Mouse (Mus musculus) erythroblast, embryonic 14.5 days (primary cell): Measurements from ENCODE around the gene Itgad. TPM values are rescaled to one million over a fixed set of nuclear protein-coding genes. Genes with fewer than 3 reads are reported as not detected.

Experiments used
- H3K27me3 ChIP-seq: 2 replicates; pipeline ENCODE4 v1.6.1; 2012; ENCODE audit warnings: inconsistent platforms; ENCODE audit not compliant: control insufficient read depth
- H3K36me3 ChIP-seq: 2 replicates; pipeline ENCODE4 v1.6.1; 2012; ENCODE audit warnings: mild to moderate bottlenecking, inconsistent platforms; ENCODE audit not compliant: control insufficient read depth
- H3K4me1 ChIP-seq: 2 replicates; pipeline ENCODE4 v1.6.1; 2012; ENCODE audit warnings: inconsistent platforms; ENCODE audit not compliant: control insufficient read depth
- H3K4me3 ChIP-seq: replicated peaks from 2 replicates; pipeline ENCODE3; 2012; ENCODE audit warnings: moderate library complexity, mild to moderate bottlenecking, inconsistent platforms
- H3K9me3 ChIP-seq: 2 replicates; pipeline ENCODE4 v1.6.1; 2012; ENCODE audit warnings: low read length, inconsistent platforms, mixed read lengths; ENCODE audit not compliant: control insufficient read depth
- GATA1 ChIP-seq: IDR thresholded peaks from 2 replicates; pipeline ENCODE4 v1.6.1; 2012; ENCODE audit warnings: low read length, inconsistent platforms, mixed read lengths
- TAL1 ChIP-seq: IDR thresholded peaks from 3 replicates; pipeline ENCODE4 v1.6.1; 2012; ENCODE audit warnings: low read length, inconsistent platforms, mixed read lengths
- polyA plus RNA-seq: library from polyadenylated mRNA; stranded (reverse); fragments of >175 nt; gene quantifications from 2 replicates; pipeline ENCODE4 v1.2.3, GENCODE M21; 2012

The Itgad gene
- not detected in 2 replicates for polyA plus RNA-seq

DNA sequence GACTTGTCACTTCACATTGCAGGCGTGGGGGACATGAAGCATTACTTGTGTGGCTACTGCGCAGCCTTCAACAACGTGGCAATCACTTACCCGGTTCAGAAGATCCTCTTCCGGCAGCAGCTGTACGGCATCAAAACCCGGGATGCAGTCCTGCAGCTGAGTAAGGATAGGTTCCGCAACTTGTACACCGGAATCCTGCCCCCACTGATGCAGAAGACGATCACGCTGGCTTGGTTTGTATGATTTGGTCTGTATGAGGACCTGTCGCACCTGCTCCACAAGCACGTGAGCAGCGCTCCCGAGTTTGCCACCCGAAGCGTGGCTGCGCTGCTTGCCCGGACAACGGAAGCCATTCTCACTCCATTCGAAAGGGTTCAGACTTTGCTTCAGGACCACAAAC lies at the start of gene Itgad:
Gene Itgad (plus strand): TSS at position 301 of the 400 bp plus-strand sequence.
- H3K4me1 ChIP-seq = no peaks in the 10 kb centered on the region
- TF ChIP-seq GATA1 = no peak
- TF ChIP-seq TAL1 = no peak
- no peak within 1 kb of the TSS for H3K4me3 ChIP-seq
- H3K27me3 ChIP-seq = no peaks in the 10 kb centered on the region
- H3K9me3 ChIP-seq = no peaks in the 10 kb centered on the region
- H3K36me3 ChIP-seq = no peaks in the 10 kb centered on the region

DNA sequence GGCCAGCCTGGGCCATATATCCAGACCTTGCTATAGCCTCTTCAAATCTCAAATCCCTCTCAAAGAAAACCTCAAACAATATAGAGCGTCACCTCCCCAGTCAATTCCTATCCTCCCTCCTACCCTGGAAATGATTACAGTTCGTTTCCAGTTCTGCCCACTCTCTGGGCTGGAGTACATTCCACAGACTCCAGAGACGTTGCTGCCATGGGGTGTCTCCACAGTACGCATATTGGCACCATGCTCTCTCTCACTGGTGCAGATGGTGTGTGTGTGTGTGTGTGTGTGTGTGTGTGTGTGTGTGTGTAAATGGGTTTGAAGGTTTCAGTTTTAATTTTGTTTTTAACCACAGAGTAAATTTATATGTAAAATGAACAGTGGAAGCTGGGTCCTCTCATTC lies 48.9 kb upstream of the Itgad start:
- H3K9me3 ChIP-seq = no peaks in the 10 kb centered on the region
- H3K27me3 ChIP-seq = no peaks in the 10 kb centered on the region
- TF ChIP-seq TAL1 (no peak), GATA1 (no peak)
- H3K36me3 ChIP-seq = no peaks in the 10 kb centered on the region
- no peaks in the 10 kb centered on the region for H3K4me1 ChIP-seq
- H3K4me3 ChIP-seq = no peak overlapping the region

DNA sequence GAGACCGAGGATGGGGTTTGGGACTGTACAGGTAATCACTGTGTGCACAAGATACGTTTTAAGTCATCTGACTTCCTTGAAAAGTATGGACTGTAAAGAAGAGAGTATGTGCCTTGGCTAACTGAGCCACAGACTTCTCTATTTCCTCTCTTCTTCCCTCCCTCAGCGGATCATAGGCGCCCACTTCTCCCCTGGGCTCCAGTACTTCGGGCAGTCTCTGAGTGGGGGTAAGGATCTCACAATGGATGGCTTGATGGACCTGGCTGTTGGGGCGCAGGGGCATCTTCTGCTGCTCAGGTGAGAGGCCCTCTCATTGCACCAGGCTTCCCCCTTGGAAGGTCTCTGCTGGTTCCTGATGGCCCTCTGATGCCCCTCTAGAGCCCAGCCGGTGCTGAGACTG lies 46.7 kb upstream of the Itgad start:
- TF ChIP-seq GATA1 = no peak
- no peak for TF ChIP-seq TAL1
- no peaks in the 10 kb centered on the region for H3K4me1 ChIP-seq
- H3K4me3 ChIP-seq = no peak overlapping the region
- no peaks in the 10 kb centered on the region for H3K9me3 ChIP-seq
- H3K27me3 ChIP-seq = no peaks in the 10 kb centered on the region
- H3K36me3 ChIP-seq = no peaks in the 10 kb centered on the region

DNA sequence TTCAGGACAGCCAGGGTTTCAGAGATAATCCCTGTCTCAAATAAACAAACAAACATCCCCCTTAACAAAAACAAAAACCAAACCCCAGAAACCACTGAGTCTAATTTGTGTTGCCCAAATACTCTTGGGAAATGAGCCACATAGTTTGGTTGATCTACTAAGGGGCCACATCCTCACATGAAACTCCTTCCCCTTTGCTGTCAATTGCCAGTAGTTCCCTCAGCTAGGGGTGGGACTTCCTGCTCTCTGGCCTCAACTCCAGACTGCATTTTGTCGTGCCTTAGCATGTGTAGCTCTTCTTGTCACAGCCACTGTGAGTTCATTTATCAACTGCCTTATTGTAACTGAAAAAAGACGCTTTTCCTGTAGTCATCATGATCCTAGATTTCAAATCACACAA lies 43.9 kb upstream of the Itgad start:
- Histone ChIP-seq H3K27me3 (no peaks in the 10 kb centered on the region), H3K4me3 (no peak overlapping the region), H3K36me3 (no peaks in the 10 kb centered on the region), H3K4me1 (no peaks in the 10 kb centered on the region), H3K9me3 (no peaks in the 10 kb centered on the region)
- TF ChIP-seq TAL1 = no peak

DNA sequence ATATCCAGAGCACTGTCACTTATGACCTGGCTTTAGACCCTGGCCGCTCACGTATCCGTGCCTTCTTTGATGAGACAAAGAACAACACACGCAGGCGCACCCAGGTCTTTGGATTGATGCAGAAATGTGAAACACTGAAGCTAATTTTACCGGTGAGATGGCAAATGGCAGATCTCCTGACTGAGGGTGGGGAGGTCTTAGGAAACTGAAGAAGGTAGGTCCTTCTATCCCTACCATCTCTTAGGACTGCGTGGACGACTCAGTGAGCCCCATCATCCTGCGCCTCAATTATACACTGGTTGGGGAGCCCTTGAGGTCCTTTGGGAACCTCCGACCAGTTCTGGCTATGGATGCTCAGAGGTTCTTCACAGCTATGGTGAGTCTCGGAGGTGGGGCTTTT lies 42.0 kb upstream of the Itgad start:
- TF ChIP-seq GATA1 = no peak
- TF ChIP-seq TAL1 = no peak
- Histone ChIP-seq H3K27me3 (no peaks in the 10 kb centered on the region), H3K4me3 (no peak overlapping the region), H3K4me1 (no peaks in the 10 kb centered on the region), H3K9me3 (no peaks in the 10 kb centered on the region), H3K36me3 (no peaks in the 10 kb centered on the region)

DNA sequence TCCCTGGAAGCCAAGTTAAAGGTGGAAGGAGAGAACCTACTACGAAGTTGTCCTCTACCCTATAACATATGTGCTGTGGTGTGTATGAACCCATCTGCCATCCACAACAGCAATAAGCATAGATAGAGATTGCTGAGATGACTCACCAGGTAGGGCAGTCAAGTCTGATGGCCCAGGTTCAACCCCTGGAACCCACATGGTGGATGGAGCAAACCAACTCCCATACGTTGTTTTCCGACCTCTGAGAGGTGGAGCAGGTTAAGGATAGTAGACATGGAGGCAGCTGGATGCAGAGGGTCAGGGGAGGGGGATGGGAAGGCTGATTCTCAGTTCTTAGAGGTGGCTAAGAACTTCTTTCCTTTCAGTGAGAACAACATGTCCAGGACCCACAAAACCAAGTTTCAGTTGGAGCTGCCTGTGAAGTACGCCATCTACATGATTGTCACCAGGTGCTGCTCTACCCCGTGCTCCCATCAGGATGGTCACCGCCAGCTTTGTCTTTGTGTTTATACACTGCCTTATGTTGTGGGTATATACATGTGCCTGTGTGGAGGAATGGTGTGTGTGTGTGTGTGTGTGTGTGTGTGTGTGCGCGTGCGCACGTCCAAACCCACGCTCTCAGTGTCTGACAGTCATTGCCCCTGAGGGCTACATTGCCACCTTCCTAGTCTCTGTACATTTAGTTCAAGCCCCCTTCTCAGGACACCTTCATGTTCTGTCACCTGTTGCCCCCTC lies 39.6 kb upstream of the Itgad start:
- Histone ChIP-seq H3K27me3 (no peaks in the 10 kb centered on the region), H3K4me1 (no peaks in the 10 kb centered on the region), H3K9me3 (no peaks in the 10 kb centered on the region), H3K4me3 (no peak overlapping the region), H3K36me3 (no peaks in the 10 kb centered on the region)
- TF ChIP-seq TAL1 (no peak), GATA1 (no peak)

DNA sequence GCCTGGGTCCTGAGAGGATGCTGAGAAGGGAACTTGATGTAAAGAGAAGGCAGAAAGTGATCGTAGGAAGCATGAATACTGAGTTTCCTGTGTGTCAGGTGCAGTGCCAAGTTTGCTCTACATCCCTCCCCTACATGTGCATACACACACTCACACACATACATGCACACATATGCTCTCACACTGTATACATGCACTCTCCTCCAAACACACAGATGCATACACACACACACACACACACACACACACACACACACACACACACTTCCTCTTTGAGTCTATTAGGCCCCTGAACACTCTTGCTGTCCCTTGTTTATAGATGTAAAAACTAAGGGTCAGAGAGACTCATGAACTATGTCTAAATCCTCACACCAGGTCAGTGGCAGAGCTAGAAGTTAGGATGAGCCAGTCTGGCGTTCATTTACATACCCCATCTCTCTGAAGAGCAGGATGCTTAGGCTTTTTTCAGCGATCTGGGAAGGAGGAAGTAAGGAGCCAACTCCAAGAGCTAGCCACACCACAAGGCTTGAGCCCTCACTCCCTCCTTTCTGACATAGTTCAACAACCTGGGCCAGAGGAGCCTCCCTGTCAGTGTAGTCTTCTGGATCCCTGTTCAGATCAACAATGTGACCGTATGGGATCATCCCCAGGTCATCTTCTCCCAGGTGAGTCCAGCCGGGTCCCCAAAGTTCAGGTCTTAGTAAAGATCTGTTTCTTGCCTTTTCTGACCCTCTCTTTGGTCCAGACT lies 38.8 kb upstream of the Itgad start:
- no peaks in the 10 kb centered on the region for H3K36me3 ChIP-seq
- no peaks in the 10 kb centered on the region for H3K4me1 ChIP-seq
- TF ChIP-seq GATA1 (no peak), TAL1 (no peak)
- H3K27me3 ChIP-seq = no peaks in the 10 kb centered on the region
- H3K4me3 ChIP-seq = no peak overlapping the region
- no peaks in the 10 kb centered on the region for H3K9me3 ChIP-seq

DNA sequence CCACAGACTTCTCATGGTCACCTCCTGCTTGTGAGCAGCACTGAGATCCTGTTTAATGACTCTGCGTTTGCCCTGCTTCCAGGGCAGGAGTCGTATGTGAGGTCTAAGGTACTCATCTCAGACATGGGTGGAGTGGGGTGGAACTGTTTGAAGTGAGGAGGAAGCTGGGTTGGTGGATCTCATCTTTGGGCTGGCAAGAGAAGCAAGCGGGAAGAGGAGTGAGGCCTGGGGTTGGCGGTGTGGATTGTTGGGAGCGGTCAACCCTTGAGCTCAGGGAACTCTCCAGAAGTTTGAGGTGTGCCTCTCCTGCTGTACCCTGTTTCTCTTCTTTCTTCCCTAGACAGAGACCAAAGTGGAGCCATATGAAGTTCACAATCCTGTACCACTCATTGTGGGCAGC lies 37.8 kb upstream of the Itgad start:
- H3K36me3 ChIP-seq = no peaks in the 10 kb centered on the region
- no peak for TF ChIP-seq GATA1
- no peak for TF ChIP-seq TAL1
- H3K9me3 ChIP-seq = no peaks in the 10 kb centered on the region
- no peaks in the 10 kb centered on the region for H3K4me1 ChIP-seq
- H3K27me3 ChIP-seq = no peaks in the 10 kb centered on the region
- no peak overlapping the region for H3K4me3 ChIP-seq

DNA sequence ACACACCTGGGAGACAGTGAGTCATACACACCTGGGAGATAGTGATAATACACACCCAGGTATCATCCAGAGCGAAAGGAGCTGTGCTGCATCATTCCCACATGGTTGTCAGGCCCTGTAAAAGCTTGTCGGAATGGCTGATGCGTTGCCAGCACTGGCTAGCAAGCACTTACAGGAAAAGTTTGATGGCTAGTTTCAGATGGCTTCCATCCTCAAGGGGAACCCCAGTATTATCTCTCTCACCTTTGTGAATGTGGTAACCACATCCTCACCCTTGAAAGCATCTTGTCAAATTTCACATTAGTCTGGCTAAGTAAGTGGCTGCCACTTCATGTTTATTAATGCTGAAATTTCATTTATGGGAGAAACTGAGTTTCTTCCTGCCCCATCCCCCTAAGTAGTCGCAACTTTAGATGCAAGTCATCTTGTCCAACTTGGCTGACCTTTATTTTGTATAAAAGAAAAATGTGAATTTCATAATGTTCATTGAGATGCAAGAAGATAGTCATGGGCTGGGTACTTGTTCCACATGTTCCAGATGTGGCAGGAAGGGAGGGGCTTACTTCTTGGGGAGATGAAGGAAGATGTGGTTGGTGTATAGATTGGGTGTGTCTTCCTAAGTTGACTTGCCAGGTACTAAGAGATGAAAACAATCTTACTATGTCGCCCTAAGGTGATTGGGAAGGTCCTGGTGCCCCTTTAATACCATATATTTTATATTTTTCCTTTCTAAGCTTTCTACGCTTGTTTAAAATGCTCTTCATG lies 34.3 kb upstream of the Itgad start:
- Histone ChIP-seq H3K9me3 (no peaks in the 10 kb centered on the region), H3K4me1 (no peaks in the 10 kb centered on the region), H3K4me3 (no peak overlapping the region), H3K27me3 (no peaks in the 10 kb centered on the region), H3K36me3 (no peaks in the 10 kb centered on the region)
- TF ChIP-seq GATA1 (no peak), TAL1 (no peak)
